Mouse (Mus musculus) cerebellum, adult 2 months (tissue): ENCODE data around the gene Caprin1. TPM values are rescaled to one million over a fixed set of nuclear protein-coding genes. Genes with fewer than 3 reads are reported as not detected.
A peak's percentile ranks its signal among the peaks of the same experiment; 100 is the strongest.

ENCODE experiments used
- DNase-seq, 2 experiments: peaks; one replicate each; pipeline ENCODE4 v3.0.0; 2021
- H3K27ac ChIP-seq: fragments of 200-500 bp; 2 replicates; pipeline ENCODE4 v1.5.1; 2012; ENCODE audit warnings: low read length, control low read depth, inconsistent platforms; ENCODE audit not compliant: insufficient read depth
- H3K27me3 ChIP-seq: fragments of 200-500 bp; 2 replicates; pipeline ENCODE4 v1.6.1; 2012; ENCODE audit warnings: inconsistent platforms, mild to moderate bottlenecking, low read length, moderate library complexity; ENCODE audit not compliant: control insufficient read depth, insufficient read depth
- H3K4me1 ChIP-seq: fragments of 200-500 bp; 2 replicates; pipeline ENCODE4 v1.6.1; 2011; ENCODE audit warnings: low read length; ENCODE audit not compliant: control insufficient read depth, insufficient read depth
- H3K4me3 ChIP-seq: fragments of 200-500 bp; replicated peaks from 2 replicates; pipeline ENCODE3; 2011; ENCODE audit warnings: mild to moderate bottlenecking, low read depth, low read length, control low read depth; ENCODE audit not compliant: insufficient read depth
- CTCF ChIP-seq: fragments of 200-500 bp; IDR thresholded peaks from 2 replicates; pipeline ENCODE4 v1.5.1; 2011; ENCODE audit warnings: low read depth, mild to moderate bottlenecking, control low read depth, low read length, moderate library complexity, borderline replicate concordance; ENCODE audit not compliant: insufficient read depth
- POLR2A ChIP-seq: fragments of 200-500 bp; IDR thresholded peaks from 2 replicates; pipeline ENCODE4 v1.6.1; 2011; ENCODE audit warnings: low read length, control low read depth, borderline replicate concordance; ENCODE audit not compliant: insufficient read depth
- WGBS: fragments of 180-500 bp; shearing (Covaris S2); methylation state at CpG from one replicate; pipeline ENCODE4 v1.1.7; 2018; 5-methylcytosine and 5-hydroxymethylcytosine counted together
- polyA plus RNA-seq: library from polyadenylated mRNA; depleted of rRNA; stranded (reverse); fragments of >200 nt; gene quantifications from 2 replicates; pipeline ENCODE4 v1.2.3, GENCODE M21; 2012

Caprin1 gene
- polyA plus RNA-seq, 1 experiment: 144 TPM

GRCm38 (mm10) chr2:103810412-103810811, 13.0 kb upstream of the Caprin1 start:
- Histone ChIP-seq H3K27me3 (no peaks in the 10 kb centered on the region), H3K27ac (no peak overlapping the region), H3K4me1 (no peaks in the 10 kb centered on the region), H3K4me3 (no peak overlapping the region)
- TF ChIP-seq POLR2A: no peak
- no peak for TF ChIP-seq CTCF
- WGBS: 85% methylated on average over 6 of the region's 6 CpGs
- no peak for DNase-seq

GRCm38 (mm10) chr2:103808466-103808865, 11.0 kb upstream of the Caprin1 start:
- TF ChIP-seq CTCF (no peak), POLR2A (no peak)
- H3K4me3 ChIP-seq: no peak overlapping the region
- H3K27me3 ChIP-seq: no peaks in the 10 kb centered on the region

GRCm38 (mm10) chr2:103803770-103804530, 6.5 kb upstream of the Caprin1 start:
- 84% methylated on average over 5 of the region's 5 CpGs for WGBS
- no peak overlapping the region for H3K4me3 ChIP-seq
- no peak overlapping the region for H3K27ac ChIP-seq
- no peaks in the 10 kb centered on the region for H3K4me1 ChIP-seq
- DNase-seq: no peak
- no peaks in the 10 kb centered on the region for H3K27me3 ChIP-seq
- TF ChIP-seq POLR2A (no peak), CTCF (no peak)

More at GRCm38 (mm10) chr2:103808466-103808865, 11.0 kb upstream of the Caprin1 start:
- Histone ChIP-seq H3K27ac (no peak overlapping the region), H3K4me1 (no peaks in the 10 kb centered on the region)
- no peak for DNase-seq

GRCm38 (mm10) chr2:103802422-103802821, 5.0 kb upstream of the Caprin1 start:
- Histone ChIP-seq H3K4me1 (no peaks in the 10 kb centered on the region), H3K27ac (no peak overlapping the region), H3K4me3 (no peak overlapping the region), H3K27me3 (no peaks in the 10 kb centered on the region)
- no peak for TF ChIP-seq POLR2A
- TF ChIP-seq CTCF: no peak
- no peak for DNase-seq
- 98% methylated on average over 1 of the region's 1 CpGs for WGBS

GRCm38 (mm10) chr2:103796861-103797466, 485 bp downstream of the Caprin1 start:
- WGBS: 2% methylated on average over 71 of the region's 72 CpGs
- peak overlapping the region; percentile 100 for H3K27ac ChIP-seq
- H3K4me1 ChIP-seq: peaks cover 3% of the 10 kb centered on the region; the same call in 1 of the 2 replicates
- DNase-seq: peak in 1 of 2 experiments; percentile 79
- no peaks in the 10 kb centered on the region for H3K27me3 ChIP-seq
- TF ChIP-seq POLR2A: 0 out of 2 replicates have a peak, but pooled peaks have one; percentile 20
- no peak for TF ChIP-seq CTCF
- peak overlapping the region; percentile 92 for H3K4me3 ChIP-seq

- H3K27me3 ChIP-seq: no peaks in the 10 kb centered on the region
- TF ChIP-seq CTCF: no peak
- peak; percentile 9; the same call in 1 of the 2 replicates for TF ChIP-seq POLR2A
- WGBS: under 1% methylated on average over 42 of the region's 42 CpGs
Measured at GRCm38 (mm10) chr2:103796211-103796860, 1.1 kb downstream of the Caprin1 start.

GRCm38 (mm10) chr2:103795843-103796210, 1.6 kb downstream of the Caprin1 start:
- TF ChIP-seq CTCF (no peak), POLR2A (no peak)
- Histone ChIP-seq H3K4me3 (peak overlapping the region; percentile 92), H3K27ac (peak overlapping the region; percentile 88; the same call in 1 of the 2 replicates), H3K4me1 (peaks cover 3% of the 10 kb centered on the region; the same call in 1 of the 2 replicates), H3K27me3 (no peaks in the 10 kb centered on the region)
- DNase-seq: peak; percentile 40 to 59
- 0% methylated on average over 11 of the region's 11 CpGs for WGBS

More at GRCm38 (mm10) chr2:103796211-103796860, 1.1 kb downstream of the Caprin1 start:
- DNase-seq: peak in 1 of 2 experiments; percentile 68
- H3K4me1 ChIP-seq: peaks cover 3% of the 10 kb centered on the region; the same call in 1 of the 2 replicates
- H3K27ac ChIP-seq: peak overlapping the region; percentile 88
- peak overlapping the region; percentile 92 for H3K4me3 ChIP-seq
